Mouse (Mus musculus) heart, postnatal 14 days (tissue): ENCODE results near the gene R3hdm4. TPM values are rescaled to one million over a fixed set of nuclear protein-coding genes. Genes with fewer than 3 reads are reported as not detected.

Experiments
- DNase-seq, 2 experiments: peaks; one replicate each; pipeline ENCODE4 v3.0.0; 2021 to 2022
- intact Hi-C: fragments of 180-260 bp; cut with DNase I; formaldehyde crosslinking; loops from one replicate; pipeline ENCODE4 v1.15.1; 2025
- total RNA-seq, 2 experiments: library from RNA; stranded (reverse); gene quantifications; 2 replicates each; pipeline ENCODE4 v1.2.3; 2021

The R3hdm4 gene
- total RNA-seq, 2 experiments from 2014 or later, result 81.8 to 93.4 TPM

DNA sequence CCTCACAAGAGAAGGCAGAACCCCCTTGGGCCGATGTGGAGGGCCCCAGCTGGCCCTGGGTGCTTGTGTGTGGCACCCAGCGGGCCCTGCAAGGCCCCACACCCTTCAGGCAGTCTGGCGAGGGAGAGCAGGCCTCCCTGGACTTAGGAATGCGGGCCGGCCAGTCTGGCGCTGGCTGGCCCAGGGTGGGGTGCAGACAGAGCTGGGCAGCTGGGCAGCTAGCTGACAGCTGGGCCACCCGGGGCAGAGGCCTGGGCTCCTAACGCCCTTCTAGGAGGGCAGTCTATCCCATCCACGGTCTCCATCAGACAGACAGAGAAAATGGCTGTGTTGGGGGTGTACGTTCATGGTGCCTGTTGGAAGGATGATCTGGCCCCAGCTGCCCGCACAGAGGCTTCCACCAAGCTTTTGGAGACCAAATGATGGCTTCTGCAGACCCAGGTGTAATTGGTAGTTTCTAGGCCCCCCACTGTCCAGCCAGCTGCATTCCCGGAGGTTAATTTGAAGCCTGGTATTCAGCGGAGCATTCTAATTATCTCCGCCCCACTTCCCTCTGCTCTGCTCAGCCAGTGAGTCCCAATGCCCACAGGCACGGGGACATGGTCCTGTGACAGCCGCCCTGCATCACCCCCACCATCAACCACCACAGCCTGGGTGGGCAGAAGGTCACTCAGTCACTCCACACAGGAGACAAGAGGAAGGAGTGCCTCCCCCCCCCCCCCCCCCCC lies 24.7 kb upstream of the R3hdm4 start:
- intact Hi-C loops, result no loop called here
- DNase-seq, result no peak

DNA sequence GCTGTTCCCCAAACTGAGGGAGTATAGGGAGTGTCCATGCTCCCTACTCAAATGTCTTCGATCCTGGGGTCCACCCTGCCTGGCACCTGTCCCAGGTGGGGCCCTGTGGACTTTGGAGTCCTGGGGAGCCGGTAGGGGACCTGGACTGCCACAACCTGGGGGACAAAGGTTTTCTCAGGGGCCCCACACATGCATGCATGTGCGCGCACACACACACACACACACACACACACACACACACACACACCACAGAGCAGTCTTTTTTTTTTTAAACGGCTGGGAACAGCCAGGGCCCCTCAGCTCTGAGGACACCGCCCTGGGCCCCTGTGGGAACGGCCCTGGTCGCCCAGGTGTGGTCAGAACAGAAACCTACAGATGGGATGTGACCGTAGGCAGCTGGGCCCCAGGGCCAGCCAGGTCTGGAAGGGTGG lies 22.5 kb upstream of the R3hdm4 start:
- intact Hi-C loops, result no loop called here
- DNase-seq, result no peak

DNA sequence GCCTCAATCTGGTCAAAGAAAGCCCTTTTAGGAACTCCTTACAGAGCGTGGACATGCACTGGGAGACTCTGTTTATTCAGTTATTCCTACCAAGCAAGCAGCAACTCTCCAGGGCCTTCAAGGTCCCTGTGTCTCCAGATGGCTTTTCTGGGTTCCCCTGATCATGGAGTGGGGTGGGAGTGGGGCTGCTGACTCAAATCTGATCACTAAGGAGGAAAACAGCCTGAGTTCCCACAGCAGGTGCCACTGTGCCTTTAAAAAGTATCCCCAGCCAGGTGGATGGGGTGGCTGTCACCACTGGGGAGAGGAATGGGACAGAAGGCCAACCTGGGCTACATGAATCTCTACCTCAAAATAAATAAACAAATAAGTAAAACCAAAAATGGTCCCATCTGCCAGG lies 22.0 kb upstream of the R3hdm4 start:
- intact Hi-C loops, result no loop called here
- DNase-seq, result no peak

DNA sequence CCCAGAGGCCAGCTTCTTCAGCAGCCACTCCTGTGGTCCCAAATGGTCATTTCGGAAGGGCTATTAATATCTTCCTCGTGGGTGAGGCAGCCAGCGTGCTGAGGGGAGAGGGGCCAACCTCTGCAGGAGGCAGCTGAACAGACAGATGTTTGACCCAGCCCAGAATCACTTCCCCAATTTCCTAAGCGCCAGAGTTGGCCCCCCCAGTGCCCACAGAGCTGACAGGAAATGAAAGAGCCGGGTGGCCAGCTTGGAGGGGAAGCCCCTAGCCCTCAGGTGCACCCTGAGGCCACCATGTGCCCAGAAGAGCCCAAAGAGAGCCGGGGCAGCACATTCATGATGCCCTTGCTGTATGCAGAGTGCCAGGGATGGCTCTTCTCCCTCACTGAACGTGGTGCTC lies 19.7 kb upstream of the R3hdm4 start:
- intact Hi-C loops, result no loop called here
- peak; percentile 32 to 36 for DNase-seq

DNA sequence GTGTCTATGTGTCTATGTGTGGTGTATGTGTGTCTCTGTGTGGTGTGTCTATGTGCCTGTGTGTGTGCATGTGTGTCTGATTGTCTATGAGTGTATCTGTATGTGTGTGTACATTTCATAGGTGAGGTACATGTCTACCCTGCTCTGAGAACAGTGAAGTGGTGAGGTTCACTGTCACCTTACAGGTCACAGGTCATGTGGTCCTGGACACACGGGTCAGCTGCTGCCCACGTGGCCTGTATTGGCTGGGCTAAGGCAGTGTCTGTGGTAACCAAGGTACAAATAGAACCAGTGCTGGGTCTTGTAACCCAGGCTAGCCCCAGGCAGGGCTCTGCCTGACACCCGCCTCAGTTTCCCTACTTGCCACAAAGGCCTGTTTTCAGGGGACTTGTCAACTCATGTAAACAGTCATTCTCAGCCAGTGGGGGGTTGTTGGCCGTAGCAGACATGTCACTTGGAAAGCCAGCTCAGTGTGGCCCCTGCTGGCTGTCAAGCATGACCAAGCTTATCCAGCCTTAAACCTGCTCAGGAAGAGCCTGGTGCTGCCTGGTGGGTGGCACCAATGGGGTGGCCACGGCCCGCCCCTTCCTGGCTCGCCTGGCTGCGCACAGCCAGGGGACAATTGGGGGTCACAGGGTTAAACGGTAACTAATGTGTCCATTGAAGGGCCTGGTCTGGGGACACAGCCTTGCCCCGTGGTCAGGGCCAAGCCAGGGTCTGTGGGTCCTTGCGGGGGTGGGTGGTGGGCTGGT lies 16.9 kb upstream of the R3hdm4 start:
- intact Hi-C loops, result no loop called here
- no peak for DNase-seq

DNA sequence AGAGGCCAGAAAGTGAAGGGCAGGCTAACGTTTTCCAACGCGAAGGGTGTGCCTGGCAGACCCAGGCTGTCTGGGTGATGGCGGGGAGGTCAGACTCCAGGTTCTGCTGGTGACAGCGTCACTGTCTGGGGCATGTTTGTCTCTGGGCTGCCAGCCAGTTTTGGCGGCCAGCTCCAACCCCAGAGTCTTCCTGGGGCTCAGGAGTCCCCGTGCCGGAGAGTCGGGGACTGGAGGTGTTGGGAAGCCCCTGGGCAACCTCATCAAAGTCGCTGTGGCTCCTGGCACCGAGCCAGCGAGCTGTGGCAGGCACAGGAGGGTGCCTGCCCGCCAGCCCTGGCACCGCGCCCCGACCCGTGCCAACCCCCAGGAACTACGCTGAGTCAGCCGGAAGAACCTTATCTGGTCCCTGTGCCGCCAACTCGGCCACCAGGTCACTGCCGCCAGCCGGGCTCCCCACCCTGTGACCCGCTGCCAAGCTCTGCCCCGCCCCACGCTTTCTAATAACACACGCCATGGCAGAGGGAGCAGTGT lies 16.0 kb upstream of the R3hdm4 start:
- DNase-seq, result peak; percentile 83 to 86
- intact Hi-C loops, result no loop called here

DNA sequence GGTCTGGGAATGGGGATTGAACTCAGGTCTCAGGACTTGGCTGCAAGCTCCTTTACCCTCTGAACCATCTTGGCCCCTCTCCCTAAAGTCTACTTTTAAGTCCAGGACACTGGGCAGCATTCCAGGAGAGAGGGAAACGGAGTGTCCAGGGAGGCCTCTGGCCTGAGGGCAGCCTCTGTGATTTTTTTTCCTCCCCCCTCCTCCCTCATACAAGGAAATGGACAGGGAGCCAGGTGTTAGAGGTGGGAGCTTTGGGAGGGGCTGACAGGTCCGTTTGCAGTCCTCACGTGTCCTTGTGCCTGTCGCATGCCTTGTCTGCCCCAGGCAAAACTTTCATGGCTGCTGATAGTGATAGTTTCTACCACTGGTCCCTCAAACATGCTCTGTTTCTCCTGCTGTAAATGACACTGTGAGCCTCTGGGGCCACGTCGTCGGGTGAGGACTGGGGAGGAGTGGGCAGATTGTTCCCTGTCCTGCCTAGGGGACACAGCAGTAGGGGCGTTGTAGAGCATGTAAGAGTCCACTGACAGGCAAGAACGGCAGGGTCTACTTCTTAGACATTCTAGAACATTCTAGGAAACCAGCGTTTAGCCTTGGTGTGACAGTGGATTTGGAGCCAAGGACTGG lies 15.4 kb upstream of the R3hdm4 start:
- no peak for DNase-seq
- intact Hi-C loops, result no loop called here

DNA sequence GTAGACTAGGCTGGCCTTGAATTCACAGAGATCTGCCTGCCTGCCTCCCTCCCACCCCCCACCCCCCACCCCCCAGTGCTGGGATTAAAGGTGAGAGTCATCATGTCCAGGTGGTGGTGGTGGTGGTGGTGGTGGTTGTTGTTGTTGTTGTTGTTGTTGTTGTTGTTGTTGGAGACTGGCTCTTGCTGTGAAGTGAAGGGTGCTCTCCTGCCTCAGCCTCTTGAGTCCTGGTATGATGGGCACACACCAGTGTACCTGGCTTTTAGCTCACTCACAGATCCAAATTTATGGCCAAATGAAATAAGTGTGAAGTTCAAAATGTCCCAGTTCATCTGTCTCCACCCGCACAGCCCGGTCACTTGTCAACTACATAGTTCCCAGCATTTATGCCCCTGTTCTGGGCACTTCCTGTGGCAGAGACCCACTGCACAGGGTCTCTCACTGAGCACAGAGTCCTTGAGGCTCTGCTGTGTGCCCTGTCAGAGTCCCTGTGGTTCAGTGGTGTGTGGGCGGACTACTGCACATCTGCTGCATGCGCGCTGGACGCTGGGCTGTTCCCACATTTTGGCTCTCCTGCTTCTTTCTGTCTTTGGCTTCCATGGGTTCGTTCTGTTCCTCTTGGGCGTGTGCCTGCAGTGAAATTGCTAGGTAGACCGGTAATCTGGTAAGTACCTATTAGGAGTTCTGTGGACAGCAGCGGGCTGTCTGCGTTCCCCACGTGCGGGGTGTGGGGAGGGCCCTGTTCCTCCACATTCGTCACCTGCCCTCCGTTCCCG lies 14.0 kb upstream of the R3hdm4 start:
- intact Hi-C loops, result no loop called here
- DNase-seq, result no peak

DNA sequence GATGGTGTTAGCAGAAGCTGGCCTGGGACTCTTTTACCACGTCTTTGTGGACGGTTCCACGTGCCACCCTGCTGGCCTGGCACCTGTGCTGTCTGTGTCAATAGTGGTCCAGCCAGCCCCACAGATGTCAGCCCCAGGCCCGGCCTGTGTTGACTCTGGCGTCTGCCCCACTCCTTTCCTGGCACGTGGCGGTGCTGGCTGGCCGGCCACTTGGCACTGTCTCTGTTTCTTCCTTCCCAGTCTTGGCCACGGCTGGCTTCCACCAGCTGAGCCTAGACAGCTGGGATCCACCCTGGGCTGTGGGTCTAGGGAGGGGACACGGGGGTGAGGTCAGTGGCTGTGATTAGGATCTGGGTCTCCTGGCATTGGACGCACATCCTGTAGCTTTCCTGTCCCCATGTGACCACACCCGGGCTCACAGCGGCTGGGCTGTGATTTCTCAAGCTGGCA lies 13.3 kb upstream of the R3hdm4 start:
- intact Hi-C loops, result no loop called here
- peak; percentile 88 to 91 for DNase-seq

DNA sequence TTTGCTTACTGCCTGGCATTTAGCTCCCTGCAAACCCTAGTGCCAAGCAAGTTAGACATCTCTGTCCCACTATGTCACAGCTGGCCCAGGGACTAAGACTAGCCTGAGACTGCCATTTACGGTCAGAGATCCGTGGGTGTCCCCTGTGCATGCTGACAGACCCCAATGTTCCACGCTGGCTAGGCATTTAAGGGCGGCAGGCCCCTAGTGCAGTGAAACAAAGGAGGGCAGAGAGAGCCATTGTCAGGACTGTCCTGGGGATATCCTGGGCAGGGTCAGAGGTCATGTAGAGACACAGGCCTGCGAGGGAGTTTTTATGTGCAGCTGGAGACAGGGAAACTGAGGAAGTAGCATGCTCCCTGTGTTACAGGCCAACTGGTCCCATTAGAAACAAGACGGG lies 12.9 kb upstream of the R3hdm4 start:
- no peak for DNase-seq
- intact Hi-C loops, result no loop called here

DNA sequence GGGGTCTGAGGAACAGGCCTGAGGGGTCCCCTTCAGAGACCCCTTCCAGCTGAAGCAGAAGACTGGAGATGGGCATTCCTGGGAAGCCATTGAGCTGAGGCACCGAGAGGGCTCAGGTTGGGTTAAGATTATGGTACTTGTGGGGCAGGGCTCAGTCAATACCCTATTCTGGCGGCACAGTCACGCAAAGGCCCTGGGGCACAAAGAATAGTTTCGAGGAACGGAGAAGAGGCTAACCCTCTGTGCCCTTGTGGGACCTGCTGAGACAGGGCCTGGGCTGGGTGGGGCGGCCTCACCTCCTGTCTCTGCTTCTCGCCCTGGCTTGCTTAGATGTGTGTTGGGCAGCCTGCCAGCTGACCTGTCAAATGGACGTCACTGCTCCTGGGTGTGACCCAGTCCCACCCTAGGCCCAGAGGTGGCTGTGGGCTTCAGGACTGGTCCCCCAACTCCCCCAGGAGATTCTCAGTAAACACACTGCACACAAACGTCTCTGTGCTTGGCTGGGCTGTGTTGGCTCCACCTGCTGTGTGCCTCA lies 12.2 kb upstream of the R3hdm4 start:
- intact Hi-C loops, result no loop called here
- peak in 1 of 2 experiments; percentile 34 for DNase-seq

DNA sequence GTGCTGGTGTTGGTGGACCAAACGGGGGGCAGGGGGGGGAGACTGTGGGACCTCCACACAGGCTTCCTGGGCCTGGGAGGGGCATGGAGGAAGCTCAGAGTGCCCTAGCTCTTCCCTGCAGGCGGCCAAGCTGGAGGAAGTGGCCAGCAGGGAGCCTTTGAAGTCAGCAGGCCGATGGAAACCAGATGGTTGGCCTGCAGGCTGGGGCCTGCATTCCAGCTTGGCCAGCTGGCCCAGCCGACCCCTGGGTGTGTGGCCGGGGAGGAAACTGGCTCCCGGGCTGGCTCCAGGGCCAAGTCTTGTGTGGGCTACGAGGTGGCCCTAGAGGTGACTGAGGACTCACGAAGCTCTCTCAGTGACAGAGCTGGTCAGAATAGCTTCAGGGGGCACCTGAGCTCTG lies 11.7 kb upstream of the R3hdm4 start:
- intact Hi-C loops, result no loop called here
- DNase-seq, result peak; percentile 79 to 85

DNA sequence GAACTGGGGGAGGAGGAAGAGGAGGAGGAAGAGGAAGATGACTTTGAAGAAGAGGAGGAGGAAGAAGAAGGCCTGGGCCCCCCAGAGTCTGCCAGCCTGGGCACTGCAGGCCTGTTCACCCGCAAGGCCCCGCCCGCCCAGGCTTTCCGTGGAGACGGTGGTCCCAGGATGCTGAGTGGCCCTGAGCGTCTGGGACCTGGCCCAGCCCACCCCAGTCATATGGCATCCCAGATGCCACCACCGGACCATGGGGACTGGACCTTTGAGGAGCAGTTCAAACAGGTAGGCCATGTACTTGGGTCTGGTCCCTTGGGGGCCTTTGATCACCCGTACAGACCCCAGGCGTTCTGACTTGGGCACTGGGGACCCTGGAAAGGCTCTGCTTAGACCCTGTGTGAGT lies 10.8 kb upstream of the R3hdm4 start:
- intact Hi-C loops, result no loop called here
- DNase-seq, result no peak

DNA sequence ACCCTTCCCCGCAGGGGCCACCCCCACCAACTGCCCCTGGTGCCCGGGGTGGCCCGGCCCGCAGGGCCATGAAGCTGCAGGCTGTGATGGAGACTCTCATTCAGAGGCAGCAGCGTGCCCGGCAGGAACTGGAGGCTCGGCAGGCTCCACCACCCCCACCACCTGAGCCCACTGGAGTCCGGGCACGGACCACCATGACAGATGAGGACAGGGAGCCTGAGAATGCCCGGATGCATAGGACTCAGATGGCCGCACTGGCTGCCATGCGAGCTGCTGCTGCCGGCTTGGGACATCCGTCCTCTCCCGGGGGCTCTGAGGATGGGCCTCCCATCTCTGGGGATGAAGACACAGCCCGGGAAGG lies 9.8 kb upstream of the R3hdm4 start:
- intact Hi-C loops, result no loop called here
- no peak for DNase-seq

DNA sequence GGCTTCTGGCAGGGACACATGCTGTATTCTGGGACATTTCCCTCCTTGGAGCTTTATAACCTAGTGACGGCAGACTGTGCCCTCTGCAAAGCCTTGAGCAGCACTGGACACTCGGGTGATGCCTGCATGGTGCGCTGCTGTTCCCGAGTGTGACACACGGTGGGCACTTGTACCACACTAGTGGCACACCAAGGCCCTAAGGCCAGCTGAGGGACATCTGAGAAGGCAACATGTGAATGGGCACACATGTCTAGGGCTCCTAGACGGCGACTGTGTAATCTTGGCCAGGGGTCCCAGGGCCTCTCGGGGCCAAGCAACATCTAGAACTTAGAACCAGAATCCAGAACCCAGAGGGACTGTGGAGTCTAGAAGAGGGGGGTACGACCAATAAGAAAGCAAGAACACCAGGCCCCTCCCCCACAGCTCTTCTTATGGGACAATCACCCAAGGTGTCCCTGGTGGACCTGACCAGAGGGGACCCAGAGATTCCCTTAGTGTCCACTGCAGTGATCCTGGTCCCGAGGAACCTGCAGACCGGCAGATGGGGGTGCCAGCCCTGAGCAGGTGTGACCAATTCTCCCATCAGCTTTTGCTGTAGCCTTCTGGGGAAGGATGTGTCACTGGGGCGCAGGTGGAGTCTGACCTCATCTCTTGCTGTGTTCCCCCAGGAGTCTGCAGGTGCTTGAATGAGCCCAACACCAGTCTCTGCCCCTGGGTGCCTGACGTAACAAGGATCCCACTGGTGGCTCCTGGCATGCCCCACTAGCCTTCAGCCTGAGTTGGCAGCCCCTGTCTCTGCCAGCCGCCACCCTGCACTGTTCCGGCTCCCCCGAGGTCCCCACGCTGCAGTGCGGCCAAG lies 9.2 kb upstream of the R3hdm4 start:
- DNase-seq, result no peak
- intact Hi-C loops, result no loop called here

DNA sequence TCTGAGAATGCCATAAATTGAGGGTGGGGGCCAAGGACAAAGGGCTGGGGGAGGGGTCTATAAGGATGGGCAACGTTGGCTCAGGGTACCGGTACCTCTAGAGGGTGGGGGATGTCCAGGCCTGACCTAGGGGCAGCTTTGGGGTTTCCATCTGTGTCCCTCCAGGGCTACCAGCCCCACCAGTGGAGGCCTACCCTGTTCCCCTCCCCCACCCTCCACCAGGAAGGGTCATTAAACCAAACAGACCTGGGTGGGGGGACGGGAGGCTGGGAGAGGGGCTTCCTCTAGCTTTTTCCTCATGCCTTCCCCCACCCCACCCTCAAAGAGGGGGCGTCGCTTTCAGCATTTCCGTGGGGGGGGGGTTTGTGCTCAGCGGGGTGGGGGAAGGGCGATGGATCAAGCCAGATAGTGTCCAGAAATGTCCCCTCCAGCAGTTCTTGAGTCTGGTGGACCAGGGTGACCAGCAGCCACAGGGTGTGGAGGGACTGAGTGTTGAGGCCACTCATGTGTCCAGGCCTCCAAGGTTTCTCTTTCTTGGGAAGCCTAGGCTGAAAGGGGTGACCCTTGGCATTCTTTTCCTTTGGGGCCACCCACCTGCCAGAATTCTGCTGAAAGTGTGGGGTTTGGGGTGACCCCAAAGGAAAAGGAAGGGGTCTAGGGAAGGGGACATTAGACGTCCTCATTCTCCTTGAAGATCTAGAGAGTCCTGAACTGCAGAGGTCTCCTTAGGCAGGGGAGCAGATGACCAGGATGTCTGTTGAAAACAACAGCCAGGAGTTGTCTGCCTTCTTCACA lies 8.1 kb upstream of the R3hdm4 start:
- intact Hi-C loops, result no loop called here
- DNase-seq, result no peak

DNA sequence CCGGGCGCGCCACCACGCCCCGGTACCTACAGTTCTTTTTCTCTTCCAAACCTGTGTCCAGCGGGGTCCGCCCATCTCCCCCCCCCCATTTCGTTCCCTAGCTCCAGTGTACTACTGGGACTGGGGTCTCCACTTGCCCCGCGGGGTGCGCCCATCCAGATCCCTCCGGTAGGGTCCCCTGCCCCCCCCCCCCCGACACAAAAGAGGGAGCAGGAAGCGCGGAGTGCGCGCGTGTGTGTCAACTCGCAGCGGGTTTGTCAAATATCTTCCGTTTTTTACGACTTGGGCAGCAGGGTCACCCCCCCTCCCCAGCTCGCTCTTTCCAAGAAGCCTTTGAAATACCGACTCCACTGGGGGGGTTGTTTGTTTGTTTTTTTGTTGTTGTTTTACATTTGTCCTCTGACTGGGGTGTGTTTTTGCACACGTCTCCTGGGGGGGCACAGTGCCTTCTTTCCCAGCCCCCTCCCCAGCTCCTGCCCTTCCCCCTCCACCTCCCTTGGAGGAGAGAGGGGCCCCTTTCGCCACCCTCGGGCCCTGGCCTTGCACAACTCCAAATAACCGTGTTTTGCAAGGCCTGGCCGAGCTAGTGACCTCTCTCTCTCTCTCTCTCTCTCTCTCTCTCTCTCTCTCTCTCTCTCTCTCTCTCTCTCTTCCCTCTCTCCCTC lies 7.2 kb upstream of the R3hdm4 start:
- DNase-seq, result no peak
- intact Hi-C loops, result no loop called here
